Mouse (Mus musculus): ENCODE measurements around the gene Ifna2.

DNA sequence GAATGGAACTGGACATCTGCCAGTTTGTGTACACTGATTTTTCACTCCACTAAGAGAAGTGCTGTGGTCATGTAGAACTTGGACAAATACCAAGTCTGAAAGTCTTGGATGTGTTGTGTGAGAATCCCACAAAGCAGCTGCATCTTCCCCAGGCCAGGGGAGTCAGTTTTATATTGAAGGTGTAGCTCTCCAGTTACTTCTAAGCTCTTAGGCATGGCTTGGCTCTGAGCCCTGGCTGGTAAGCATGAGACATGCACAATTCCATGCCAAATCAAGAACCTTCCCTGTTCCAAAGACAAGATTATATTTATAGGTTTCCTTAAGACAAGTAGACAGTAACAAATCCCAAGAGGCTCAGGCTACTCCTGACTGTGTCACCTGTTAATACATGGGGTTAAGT, 31.3 kb upstream of the Ifna2 start:
- TF ChIP-seq CTCF (IDR thresholded peaks at IDR 0.05; ENCODE audit: extremely low read depth, insufficient read depth, insufficient read length, insufficient replicate concordance) (no peak), POLR2A (IDR thresholded peaks at IDR 0.05; ENCODE audit: low read depth, low read length) (no peak)
